Mouse (Mus musculus) CD4-positive helper T cell, adult 2 months (primary cell): ENCODE measurements around the gene Zfp612.
A peak's percentile ranks its signal among the peaks of the same experiment; 100 is the strongest.
"Not testable (repeated sequence)": the region's sequence is repeated elsewhere in the genome, so short reads cannot be mapped to it uniquely, and the experiment has no call there.

ENCODE experiments used
- DNase-seq: peaks from one replicate; pipeline ENCODE4 v3.0.0-alpha.2; 2012; ENCODE audit warnings: low read depth, missing footprints, low spot score

Zfp612 gene

DNA sequence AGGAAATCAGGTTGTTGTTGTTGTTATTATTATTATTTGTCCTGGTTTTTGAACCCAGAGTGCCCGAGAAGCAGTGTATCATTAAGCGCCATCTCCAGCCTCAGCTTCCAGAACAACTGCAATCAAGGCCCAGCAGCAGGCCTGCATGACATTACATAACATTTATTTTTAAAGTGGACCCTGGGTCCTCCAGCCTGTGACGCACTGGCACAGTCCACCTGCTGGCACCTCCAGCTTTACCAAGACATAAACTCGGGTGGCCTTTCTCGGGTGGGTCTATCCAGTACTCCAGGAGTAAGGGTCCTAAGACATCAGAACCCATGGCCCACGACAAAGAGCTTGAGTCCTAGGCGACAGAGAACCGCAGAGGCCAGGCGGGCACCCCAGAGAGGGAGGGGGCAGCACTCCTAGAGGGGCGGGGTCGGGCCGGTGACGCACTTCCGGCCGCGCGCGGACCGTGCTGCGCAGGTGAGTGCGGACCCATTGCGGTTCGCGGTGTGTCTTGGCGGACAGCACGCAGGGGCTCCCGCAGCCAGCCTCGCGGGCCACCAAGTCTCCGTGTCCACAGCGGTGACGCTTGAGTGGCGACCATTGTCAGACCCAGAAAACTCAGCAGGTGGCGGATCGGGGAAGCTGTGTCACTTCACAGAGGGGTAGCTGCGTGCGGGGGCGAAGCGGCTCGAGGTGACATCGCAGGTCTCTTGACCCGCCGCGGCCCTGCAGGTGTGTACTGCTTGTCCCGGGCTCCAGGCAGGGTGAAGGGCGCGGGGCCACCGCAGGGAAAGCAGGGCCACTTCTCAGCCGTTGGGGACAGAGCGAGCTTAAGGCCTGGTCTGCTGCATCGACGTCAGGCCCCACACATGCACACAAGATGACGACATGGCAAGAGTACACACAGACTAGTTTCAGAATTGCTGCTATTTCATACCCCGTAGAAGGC lies at the start of gene Zfp612:
Gene Zfp612, plus strand, starts transcription at position 465 of the 940 bp plus-strand sequence.
- DNase-seq: peak; percentile 41

DNA sequence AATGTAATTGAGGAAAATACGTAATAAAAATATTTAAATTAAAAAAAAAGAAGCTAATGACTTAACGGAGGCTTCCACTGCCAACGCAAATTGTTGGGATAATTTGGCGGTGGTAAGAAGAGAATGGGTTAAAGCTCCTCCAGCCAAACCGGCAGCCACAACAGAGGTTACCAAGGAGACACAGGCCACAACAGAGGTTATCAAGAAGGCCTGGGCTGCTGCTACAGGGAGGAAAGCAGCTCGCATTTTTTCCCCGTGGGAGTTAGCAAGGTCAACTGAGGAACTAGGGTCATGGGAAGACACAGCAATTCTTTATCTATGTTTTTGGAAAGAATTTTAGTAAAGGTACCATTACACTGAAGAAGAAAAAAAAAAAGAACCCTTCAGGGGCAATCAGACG lies 45.8 kb upstream of the Zfp612 start:
- not testable (repeated sequence) for DNase-seq

DNA sequence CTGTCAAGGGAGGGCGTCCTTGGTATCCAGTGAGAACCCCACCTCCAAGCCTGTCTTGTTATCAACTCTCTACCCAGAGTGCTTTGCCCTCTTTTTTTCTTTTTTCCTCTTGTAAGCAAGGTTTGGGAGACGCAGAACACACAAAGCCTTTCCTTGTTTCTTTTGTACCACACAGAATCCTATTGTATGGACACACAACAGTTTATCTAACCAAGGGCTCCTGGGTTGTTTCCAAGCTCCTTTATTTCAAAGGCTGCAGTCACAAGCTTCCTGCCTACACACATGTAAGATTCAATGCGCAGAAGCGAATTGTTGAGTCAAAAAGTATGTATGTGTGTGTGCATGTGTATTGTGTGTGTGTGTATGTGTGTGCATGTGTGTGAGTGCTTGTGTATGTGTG lies 45.2 kb upstream of the Zfp612 start:
- DNase-seq: no peak

DNA sequence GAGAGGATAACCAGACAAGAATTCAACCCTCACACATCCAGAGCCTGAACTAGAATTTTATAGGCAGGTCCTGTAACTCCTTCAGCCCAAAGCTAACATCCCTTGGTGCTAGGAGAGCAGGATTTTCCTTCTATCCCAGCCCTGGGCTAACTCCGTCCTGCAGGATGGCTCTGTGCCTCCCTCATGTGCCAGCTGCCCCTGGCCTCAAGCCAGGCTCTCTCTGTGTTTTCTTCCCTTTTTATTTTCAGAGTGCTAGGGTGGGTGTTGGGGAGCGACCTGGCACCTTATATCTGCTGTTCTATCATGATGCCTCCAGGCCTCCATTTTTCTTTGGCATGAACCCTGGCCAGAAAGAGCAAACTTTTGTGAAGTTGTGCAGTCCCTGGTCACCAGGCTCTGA lies 43.4 kb upstream of the Zfp612 start:
- DNase-seq: no peak

DNA sequence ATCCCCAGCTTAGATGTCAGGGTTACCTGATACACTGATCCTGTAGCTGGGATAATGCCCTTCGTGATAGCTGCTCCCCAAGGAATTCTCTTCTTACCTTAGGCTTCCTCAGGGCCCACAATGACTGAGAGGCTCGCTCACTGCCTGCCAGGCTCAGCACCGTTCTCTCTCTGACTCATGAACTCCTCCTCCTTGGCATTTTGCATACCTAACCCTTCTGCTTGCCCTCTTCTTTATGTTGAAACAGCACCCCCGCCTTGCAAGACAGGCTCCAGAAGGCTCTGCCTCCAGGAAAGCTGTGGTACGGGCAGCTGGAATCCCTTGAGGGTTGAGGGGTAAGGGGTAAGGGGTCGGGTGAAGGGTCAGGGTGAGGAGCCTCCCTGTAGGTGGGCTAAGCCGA lies 40.3 kb upstream of the Zfp612 start:
- no peak for DNase-seq

DNA sequence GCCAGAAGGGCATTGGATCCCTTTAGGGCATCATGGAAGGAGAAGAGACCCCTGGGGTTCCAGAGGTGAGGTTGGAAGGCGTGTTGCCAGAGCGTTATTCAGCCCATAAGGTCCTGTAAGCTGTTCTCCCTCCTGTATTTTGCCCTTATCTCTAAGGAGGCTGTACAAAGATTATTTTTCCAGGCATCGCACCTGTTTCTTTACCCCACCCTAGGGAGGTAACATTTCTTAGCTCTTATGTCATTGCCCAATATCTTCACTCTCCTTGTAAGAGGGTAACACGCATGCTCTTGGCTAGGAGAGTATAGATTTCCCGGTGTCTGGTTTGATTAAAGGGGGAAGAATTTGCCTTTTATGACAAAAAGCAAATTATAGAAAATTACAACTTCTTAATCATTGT lies 39.9 kb upstream of the Zfp612 start, which contains the start of gene Chst4:
Gene Chst4, minus strand, starts transcription at position 82 of the 400 bp plus-strand sequence.
- no peak for DNase-seq

DNA sequence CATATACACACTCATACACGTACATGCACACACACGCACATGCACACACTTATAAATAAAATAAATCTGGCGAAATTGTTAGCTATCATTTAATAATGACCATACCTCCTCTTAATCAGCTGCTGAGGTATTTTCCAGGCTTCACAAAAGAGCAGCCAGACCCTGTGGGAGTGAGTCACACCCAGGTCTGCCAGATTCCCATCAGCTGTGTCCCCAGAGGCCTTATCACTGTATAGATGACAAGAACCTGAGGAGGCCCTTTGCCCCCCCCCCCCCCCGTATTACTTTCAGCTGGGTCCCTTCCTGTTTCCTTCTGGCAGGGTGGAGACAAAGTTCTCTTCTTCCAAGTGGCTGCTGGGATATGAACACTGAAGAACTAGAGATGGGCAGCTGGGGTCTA lies 39.0 kb upstream of the Zfp612 start:
- DNase-seq: no peak

DNA sequence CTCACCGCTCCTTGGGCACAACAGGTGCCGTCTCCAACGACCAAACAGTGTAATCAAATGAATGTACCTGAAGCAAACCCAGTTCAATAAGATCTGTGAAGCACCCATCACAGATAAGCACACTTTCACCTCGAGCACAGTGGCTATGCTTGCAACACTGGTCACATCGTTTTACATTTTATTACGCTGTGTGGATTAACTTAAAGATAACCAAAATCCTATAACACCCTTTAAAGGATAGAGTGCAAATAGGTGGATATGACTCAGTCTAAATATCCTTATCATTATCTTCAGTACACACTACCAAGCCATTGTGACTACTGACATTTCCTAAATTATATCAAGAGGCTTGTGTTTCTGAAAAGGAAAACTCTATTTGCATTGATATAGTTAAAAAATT lies 28.3 kb upstream of the Zfp612 start:
- DNase-seq: no peak

DNA sequence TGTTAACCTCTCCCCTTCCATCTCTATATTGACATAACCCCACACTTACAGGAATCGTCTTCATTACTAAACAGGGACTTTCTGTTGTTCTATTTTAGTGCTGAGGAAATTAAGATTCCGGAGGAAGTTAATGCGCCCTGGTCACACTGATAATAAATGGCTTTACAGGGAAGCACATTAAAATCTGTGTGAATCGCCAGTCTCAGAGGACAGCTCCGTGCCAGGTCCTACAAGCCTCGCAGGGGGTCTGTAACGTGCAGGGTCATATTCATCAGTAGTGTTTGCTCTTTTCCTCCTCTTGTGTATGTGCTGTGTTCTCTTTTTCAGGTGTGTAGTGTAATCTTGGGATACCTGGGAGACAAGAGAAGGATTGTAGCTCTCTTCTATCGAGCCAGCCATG lies 21.3 kb upstream of the Zfp612 start:
- DNase-seq: no peak

DNA sequence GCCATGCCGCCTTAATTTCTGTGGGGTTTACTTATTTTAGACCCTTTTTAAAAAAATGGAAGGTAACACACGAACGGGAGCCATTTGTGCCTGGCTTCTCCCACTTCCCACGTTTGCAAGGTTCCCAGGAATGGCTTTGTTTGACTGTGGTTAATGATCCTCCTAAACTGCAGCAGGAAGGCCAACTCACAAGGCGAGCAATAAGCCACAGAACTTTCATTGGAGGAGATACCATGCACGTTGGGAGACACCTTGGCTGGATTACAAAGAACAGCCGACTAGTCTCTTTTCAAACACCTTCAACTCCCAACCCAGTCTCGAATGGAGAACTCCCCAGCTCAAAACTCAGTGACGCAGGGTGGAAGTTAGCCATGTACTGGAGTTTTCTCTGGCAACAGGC lies 15.4 kb upstream of the Zfp612 start:
- no peak for DNase-seq

DNA sequence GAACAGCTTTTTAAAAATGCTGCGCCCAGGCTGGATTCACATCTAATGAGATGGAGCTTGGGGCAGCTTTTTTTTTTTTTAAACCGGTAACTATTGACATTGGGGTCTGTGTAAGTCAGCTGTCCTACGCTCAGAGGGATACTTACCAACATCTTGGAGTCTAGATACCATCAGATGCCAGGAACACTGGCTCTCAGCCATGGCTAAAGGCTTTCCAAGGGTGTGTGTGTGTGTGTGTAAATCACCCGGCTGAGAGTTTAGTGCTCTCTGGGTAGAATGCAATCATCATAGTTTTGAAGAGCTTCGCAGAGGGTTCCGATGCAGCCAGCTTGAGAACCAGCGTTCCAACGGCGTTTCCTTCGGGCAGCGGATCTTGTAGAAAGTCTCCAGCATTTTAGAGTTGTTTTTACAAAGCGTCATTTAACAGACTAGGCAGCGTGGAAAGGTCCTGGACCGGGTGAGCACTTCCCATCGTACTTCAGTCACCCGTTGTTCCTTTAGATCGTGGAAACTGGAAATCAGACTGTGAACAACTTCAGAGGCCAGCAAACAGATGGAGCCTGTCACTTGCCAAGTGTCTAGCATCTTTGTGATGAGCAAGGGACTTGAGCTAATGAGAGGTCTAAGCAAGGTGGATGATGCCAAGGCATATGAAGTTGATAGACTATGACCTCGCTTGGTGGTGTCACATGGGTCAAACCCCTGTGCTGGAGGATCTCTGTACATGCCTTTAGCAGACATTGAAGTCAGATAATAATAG lies 14.8 kb upstream of the Zfp612 start:
- no peak for DNase-seq

DNA sequence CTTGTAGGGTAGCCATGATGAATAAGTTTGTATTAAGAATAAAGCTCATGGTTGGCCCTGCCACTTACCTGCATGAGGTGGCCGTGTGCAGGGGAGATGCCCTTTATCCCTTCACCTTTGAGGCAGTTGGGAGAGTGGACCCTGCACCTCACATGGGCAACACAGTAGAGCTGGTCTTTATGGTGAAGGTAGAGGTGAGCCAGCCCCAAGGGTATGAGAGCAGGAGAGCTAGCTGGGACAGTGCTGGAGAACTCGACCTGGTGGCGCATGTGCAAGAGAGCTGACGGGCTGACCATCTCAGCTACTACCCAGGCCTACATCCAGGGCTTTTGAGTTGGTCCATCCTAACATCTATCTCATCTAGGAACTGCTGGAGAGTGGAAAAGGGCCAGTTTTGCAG lies 13.9 kb upstream of the Zfp612 start:
- no peak for DNase-seq

DNA sequence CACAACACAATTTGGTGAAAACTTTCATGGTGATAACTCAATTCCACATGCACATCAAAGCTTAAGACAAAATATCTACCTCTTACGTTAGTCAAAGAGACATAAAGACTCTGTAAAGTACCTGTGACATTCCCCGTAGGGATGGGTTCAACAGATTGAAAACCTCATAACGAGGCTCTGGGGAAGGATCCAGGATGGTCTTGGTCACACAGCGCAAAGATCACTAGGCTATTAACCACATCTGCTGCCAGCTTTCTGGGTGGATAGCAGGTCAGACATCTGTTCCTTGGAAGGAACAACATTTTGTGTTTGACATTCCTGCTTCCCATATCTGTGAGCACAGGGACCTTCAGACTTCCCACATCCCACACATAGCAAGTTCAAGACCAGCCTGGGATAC lies 9.8 kb upstream of the Zfp612 start:
- no peak for DNase-seq

DNA sequence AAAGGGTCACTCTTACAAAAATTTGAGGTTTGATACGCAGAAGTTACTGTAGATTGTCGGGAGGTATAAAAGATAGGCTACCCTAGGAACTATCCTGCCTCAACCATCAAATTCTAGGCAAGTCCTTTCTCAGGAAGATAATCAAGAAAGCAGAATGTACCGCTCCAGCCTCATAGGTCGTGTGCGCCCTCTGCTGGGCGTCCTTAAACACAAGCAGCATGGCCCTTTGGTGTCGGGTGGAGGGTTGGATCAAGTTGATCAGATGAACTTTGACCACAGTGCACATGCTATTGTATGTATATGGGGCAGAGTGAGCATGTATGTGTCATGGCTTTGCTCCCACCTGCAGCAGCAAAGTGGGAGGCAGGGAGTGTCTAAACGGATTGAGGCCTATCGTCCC lies 7.9 kb upstream of the Zfp612 start:
- DNase-seq: peak; percentile 46

DNA sequence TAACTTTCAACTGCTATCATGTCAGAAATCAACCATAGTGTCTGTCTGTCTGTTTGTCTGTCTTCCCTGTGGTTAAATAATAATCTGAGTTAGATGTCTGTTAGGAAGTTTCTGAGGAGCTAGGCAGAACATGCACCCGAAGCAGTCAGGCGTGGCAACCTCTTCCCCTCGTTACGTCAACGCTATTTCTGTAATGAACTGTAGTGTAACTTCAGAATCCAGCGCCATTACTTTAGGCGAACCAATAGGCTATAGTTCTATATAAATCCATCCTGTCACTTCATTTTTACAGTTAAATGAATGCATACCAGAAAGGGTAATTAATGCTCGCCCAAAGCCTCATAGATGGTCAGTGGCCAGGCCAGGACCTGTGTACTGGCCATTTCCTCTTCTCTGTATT lies 5.0 kb upstream of the Zfp612 start:
- DNase-seq: no peak

DNA sequence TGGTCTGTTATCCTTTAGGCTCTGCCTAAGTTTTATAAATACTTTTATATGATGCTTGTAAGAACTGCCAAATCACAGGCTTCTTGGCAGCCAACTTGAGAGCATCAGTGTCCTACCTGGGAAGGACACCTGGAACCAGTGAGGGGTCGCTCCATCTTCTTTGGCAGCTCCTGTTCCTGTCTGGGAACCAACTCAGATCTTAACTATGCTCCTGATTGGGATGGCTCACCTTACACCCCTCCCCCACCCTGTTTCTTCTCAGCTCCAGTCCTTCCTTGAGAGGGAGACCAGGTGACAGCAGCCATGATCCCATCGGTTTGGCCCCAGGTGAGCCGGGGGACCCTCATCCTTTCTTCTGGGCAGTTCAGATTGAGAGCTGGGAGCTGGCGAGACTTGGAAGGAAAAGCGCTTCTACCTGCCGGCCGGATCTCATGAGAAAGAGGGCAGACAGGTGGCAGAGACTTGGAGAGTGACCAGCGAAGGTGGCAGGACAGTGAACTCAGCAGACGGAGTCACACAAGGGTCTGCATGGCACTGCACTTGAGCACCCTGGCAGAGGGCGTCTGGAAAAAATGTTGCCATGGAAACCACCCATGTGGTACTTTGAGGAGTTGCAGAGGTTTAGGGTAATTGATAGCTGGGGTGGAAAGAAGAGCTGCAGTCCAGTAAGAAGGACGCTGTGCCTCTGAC lies 3.0 kb downstream of the Zfp612 start:
- DNase-seq: no peak

DNA sequence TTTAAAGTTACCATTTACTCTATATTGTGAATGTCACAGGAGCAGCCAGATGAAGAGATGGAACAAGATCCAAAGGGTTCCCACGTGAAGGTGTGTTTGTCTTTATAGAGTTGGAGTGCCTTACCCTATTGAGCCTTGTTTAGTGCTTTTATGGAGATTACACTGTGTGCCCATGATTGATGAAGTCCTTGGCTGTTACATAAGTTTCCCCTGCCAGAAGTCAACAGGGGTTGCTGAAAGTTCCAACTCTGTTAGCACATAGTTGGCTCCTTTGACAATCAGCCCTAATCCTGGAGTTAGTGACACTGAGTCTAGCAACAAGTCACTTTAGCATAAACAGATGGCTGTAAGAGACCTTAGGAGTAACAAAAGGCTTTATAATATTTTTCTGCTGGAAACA lies 12.3 kb downstream of the Zfp612 start:
- DNase-seq: no peak

DNA sequence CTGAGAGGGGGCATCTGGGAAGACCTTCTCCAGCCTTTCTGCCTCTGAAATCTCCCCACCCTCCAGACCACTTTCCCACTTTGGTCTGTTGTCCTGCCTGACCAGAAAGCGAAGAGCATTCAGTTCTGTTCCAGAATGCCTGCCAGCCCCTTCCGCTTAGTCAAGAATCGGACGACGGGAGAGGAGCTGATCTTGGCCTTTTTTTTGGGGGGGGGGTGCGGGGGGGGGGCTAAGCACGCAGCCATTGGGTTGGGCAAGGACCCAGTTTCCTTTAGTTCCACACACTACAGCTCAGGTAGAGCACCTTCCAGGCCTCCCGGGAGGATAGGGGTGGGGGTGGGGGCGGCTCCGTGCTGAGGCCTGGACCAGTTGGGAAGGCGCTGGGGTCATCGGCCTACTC lies 21.4 kb downstream of the Zfp612 start, which contains the start of gene Gm21964:
Gene Gm21964, plus strand, starts transcription at position 301 of the 400 bp plus-strand sequence.
- DNase-seq: no peak

DNA sequence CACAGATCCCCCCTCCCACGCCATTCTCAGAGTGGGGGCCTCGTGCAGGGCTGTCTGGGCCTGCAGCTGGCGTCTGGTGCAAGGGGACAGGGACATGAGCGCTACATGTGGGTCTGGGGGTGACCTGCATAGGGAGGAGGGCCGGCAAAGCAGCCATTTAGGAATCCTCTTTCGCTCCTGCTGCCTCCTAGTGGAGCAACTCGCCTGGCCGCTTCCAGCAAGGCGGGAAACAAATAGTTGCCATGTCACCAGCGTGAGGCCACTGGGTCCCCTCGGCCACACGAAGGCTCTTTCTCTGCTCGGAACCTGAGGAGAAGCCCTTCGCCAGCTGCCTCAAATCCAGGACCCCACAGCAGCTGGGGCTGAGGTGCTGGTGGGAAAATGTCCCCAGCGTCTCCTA lies 22.1 kb downstream of the Zfp612 start:
- no peak for DNase-seq

DNA sequence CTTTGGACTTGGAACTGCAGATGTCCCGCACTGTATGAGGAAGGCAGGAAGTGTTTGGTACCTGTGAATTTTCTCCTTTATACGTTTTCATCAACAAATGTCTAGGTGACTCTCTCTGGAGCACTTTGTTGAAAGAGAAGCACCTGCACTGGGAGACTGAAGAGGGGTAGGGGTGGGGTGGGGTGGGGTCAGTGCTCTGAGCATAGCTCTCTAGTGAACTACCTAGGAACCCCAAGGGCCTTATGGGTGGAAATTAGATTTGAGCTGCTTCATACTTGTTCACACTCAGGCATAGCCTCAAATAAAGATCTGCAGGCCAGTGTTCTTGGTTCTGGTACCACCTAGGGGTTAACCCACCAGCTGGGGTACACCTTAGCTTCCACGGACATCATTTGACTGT lies 23.1 kb downstream of the Zfp612 start, which contains the start of gene Gm17720:
Gene Gm17720, minus strand, starts transcription at position 101 of the 400 bp plus-strand sequence.
- DNase-seq: no peak

DNA sequence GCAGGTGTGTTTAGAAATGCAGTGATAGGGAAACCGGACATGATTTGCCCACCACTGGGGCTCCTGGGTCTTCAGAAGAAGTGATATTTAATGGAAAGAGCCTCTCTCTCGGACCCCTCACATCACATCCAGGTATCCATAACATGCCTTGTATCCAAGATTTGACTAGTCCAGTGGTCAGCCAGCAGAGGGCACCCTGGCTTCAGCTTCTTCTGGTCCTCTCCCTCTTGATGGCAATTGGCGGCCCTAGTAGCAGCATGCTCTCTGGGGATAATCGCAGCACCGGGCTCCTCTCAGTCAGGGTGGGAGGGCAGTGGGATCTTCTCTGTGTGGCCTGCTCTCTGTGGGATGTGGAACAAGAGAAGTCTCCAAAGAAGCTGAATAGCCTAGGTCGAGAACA lies 40.2 kb downstream of the Zfp612 start:
- DNase-seq: no peak

DNA sequence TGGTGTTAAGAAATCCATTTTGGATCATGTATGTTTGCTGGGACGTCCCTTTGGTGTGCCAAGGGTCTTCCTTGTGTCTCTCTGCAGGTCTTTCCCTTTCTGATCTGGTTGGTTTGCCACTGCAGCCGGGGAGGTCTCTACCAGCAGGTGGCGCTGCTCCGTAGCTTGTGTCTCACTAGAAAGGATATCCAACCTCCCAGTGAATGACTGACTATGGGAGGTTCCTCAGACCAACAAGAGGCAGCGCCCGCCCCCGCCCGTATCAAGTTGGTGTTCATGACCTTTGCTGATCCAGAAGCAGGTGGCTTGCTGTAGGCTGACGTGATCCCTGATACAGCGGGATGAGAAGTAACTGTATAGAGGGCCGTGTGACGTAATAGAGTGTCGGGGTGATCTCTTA lies 51.0 kb downstream of the Zfp612 start:
- DNase-seq: peak; percentile 18
